Mouse (Mus musculus) A20 (cell line): Measurements from ENCODE around the gene Copz2.
"Not testable (repeated sequence)": the region's sequence is repeated elsewhere in the genome, so short reads cannot be mapped to it uniquely, and the experiment has no call there.

ENCODE experiments used
- DNase-seq: peaks from one replicate; pipeline ENCODE4 v3.0.0-alpha.2; 2011; ENCODE audit warnings: low read depth, low spot score

Gene Copz2

DNA sequence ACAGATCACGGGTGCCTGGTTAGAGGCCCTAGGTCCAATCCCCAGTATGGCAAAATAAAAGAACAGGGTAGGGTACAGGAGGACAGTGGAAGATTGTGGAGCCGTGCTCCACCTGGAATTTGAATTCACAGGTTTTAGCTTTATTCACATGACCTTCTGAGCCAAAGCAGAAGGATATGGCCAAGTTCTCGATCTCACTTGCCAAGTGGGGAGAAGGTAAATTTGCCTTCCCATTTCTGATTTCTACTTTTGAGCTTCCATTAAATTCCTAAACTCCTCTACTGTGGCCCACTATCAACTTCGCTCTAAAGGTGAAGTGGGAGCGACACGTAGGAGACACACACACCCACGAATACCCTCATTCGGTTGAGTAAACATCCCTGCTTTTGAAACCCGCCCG is 20.8 kb upstream of the Copz2 start:
- no peak for DNase-seq

DNA sequence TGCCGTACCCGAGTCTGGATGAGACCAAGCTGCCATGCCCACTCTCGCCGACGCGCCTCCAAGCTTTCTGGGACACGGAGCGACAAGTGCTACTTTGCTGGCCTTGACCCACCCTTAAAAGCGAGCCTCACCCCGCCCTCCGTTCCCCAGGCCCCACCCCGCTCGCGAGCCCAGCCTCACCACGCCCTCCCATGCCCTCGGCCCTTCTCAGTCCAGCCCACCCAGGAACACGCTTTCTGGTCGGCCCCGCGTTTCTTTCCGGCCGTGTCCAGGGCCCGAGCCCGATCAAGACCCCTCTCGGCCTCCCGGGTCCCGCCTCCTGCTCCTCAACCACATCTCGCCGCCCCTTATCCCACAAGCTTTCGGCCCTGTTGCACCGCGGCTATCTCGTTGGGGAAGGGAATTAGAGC is 20.3 kb upstream of the Copz2 start:
- DNase-seq, result peak; percentile 92

DNA sequence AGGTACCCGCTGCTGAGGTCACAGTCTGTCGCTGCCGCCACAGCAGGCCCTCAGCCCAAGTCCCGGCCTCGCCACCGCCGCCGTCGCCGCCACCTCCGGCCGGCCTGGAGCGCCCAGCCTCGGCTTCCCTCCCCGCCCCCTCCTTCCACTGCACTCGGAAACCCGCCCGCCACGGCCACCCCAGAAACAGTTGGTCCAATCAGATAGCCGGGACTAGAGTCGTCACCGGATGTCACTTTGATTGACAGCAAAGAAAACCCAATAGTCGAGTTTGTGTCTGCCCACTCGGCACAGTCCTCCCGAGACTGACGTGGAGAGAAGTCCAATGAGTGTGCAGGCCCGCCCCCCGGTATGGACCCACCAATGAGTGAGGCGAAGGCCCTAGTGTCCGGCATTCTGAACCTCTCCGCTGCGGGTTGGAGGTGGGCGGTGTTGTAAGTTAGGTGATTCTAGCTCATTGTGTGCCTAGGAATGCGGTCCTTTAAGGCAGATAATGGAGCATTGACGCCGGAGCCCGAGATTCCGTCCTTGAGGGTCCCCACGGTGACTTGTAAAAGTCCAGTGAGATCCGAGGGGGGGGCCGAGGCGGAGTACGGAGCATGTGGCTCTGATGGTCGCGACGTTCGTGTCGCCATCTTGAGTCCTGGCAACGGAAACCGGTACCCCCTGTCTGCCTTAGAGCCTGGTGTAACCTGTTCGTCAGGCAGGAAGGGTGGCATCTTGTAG is 19.7 kb upstream of the Copz2 start, which contains the start of gene Nfe2l1:
TSS of gene Nfe2l1 (minus strand) at position 156 of the 726 bp plus-strand sequence.
- peak; percentile 99 for DNase-seq

DNA sequence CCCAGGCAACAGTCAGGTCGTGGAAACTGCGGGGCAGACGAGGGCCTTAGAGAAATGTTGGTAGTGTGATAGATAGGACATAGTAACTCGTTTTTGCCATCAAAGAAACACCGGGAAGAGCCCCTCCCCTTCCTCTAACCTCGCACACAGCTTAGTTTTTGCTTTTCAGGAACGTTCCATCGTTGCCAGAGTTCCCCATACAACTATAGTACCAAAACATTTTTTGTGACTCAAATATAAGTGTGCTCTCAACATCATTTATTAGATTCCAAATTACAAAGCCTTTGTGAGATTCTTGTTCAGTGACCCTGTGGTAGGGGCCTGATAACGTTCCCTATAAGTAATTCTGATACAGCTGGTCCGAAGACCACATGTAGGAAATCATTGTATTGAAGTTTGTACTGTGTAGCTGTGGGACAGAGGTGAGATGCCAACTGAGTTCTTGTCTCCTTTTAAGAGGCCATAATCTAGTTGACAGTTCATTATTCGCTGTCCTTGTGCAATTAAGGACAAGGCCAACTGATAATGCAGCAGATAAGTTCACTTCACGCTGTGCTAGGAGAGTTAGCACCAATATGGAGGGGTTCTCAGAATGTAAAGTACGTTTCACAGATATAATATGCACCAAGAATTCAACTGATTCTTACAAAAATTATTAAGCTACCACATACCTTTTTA is 19.0 kb upstream of the Copz2 start:
- DNase-seq, result no peak

DNA sequence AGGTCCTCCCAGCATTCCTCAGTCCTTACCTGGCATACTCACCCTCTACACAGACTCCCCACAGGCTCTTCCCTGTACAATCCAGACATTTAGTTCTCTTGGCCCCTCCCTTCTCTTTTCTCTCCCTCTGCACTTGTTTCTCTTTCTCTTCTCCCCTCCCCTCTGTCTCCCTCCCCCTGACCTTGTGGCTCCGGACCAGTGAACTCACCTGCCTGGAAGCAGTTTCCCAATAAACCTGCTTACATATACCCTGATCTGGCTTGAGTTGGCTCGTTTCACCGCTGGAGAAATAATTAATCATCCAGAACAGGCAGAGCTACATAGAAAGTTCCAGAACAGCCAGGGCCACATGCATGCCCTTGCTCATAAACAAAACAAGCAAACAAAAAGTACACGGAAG is 18.2 kb upstream of the Copz2 start:
- DNase-seq, result no peak

DNA sequence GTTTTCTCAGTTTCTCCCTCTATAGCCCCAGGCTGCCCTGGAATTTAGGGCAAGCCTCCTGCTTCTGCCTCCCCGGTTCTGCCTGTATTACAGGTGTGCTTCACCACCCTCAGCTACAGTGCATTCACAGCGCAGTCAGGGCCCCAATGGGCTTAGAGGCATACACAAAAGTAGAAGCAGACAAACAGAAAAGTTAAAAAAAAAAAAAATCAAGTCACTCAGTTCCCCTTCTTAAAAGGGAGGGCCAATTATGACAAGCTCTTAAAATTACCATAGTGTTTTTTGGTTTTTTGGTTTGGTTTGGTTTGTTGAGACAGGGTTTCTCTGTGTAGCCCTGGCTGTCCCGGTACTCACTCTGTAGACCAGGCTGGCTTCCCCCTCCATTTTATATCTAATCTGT is 17.1 kb upstream of the Copz2 start:
- peak; percentile 77 for DNase-seq

DNA sequence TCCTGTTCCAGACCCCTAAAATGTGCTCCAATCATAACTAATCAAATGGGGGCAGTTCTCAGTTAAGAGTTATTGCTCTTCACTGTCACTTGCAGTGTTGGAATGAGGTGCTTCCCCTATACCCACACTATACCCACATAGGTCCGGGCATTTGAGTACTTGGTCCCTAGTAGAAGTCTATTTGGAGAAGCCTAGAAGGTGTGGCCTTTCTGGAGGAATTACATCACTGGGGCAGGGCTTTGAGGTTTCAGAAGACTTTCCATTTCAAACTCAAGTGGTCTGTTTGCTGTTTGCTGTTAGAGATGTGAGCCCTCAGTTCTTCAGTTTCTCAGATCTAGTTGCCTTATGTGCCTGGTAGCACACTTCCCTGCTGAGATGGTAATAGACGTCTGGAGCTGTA is 16.7 kb upstream of the Copz2 start:
- peak; percentile 83 for DNase-seq

DNA sequence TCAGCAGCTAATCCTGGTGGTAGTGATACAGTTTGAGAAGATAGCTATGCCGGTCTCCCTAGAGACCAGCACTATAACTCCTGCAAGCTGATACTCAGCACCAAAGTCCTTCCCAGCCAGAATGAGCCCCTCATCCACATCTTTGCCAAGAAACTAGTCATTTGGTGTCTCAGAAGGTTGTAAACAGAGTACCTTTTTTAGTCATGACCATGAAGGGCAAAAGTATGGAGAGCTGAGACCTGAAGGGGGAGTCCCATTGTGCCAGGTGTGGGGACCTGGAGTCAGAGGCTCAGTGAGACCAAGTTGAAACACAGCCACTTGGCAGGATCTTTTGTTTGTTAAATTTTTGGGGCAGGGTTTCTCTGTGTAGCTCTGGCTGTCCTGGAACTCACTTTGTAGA is 15.5 kb upstream of the Copz2 start:
- peak; percentile 59 for DNase-seq

DNA sequence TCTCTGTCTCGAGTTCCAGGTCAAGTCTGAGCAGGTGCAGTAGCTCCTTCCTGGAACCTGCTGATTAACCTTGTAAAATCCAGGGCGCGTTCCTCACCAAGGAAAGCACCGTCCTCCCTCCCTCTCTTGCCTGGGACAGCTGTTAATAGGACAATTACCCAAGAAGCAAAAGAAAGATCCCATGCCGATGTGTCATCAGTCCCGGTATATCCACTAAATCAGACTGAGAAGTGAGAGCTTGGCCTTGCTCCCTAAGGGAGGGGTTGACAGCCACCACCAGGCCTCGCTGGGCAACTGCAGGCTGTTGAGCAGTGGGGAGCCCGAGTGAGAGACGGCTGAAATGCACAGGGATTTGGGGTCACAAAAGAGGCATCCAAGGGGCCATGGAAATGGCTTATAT is 12.4 kb upstream of the Copz2 start:
- DNase-seq, result no peak

DNA sequence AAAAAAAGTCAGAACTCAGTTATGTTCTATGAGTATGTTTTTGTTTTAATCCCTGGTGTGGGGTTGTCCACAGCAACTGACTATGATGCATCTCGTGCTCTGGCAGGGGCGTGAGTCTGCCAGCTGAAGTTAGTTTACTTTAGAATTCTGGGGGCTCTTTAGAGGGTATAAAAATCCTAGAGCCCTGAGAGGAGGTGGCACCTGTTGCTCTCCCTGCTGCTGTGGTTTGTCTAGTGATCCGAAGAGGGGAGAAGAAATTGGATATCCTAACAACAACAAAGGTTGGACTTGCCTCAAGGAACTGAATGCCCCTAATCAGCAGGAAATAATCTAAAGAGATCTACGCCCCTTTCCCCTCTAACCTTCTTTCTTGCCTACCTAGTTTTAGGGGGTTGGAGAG is 11.3 kb upstream of the Copz2 start:
- no peak for DNase-seq

DNA sequence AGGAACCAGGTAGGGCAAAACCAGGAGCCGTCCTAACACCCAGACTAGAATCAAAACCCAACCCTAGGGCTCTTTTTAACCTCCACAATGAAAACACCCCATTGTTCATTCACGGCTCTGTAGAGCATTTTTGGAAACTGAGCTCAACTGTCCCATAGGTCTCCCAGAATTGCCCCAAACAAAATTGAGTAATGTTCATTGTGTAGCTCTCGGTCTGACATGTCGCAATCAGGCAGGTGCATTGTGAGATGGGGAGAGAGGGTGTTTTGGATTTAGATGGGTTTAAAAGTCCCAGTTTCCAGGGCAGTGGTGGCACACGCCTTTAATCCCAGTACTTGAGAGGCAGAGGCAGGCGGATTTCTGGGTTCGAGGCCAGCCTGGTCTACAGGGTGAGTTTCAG is 10.2 kb upstream of the Copz2 start:
- DNase-seq, result no peak

DNA sequence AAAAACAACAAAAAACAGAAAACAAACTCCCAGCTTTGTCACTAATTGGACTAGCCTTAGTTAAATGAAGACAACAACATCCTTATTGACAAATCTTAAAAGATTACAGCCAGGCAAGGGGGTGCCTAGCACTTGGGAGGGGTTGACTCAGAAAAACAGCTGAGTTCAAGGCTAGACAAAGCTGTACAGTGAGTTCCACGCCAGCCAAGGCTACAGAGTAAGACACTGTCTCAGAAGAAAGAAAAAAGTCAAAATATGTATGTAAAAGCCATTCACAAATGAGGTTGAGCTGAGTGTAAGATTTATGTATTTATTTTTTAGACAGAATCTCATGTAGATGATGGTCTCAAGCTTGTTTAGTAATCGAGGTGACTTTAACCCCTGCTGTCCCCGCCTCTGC is 9.8 kb upstream of the Copz2 start:
- no peak for DNase-seq

DNA sequence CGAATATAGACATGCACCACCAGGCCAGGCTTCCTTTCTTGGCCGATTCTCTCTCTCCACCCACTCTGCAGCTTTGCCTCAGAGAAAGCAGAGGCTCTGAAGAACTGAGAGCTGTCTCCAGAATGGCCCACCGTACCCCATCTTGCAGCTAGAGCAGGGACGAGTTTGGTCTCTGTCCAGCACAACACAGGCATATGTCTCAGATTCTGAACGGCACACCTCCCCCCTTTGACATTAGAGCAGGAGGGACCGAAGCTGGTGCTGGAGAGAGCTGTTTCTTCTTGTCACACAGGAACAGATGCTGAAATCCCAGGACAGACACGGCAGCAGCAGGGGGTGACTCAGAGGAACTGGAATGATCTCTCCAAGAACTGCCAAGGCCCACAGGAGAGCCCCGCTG is 9.4 kb upstream of the Copz2 start:
- no peak for DNase-seq

DNA sequence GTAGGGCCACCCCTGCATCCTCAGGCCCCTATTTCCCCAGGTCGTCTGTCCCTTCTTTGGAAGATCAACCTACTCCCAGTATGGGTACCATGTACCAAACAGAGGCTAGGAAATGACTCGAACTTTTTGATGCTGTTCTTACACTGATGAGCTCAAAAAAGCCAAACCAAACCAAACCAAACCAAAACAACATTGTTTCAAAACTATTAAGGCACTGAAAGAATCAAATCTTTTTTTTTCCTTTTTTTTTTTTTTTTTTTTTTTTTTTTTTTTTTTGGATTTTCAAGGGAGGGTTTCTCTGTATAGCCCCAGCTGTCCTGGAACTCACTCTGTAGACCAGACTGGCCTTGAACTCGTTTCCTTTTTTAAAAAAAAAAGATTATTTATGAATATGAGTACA is 6.0 kb upstream of the Copz2 start:
- DNase-seq, result no peak

DNA sequence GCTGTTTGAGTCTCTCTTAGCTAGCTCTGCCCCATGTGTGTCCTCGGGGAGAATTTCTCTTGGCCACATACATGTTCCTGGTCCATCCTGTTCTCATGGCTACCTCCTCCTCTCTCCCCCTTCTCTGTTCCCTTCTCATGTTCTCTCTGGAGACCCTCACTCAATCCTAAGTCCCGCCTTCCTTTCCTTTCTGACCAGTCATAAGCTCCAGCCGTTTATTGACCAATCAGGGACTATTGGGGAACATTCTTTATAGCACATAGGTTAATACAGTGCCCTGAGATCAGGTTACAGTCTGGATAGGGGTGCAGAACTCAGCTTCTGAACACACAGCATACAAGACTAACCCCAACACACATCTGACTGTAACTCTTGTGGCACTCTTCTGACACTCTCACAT is 2.4 kb upstream of the Copz2 start:
- DNase-seq, result no peak

DNA sequence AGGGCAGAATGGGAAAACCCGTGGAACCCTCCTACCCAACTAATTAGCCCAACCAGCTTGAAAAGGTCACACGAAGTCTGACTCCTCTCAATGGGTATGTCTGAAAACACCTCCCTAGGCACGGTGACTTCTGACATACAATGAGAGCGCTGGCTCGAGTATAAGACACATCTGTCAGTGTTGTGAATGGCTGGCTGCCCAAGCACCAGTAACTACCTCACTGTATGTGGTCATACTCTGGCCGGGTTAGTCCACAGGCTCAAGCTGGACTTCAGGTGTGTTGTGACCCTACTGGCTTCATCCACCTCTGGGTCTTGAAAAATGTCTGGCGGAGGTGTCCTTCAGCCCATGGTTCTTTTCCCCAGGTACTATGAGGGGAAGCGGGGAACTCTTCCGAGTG is 976 bp upstream of the Copz2 start:
- no peak for DNase-seq

DNA sequence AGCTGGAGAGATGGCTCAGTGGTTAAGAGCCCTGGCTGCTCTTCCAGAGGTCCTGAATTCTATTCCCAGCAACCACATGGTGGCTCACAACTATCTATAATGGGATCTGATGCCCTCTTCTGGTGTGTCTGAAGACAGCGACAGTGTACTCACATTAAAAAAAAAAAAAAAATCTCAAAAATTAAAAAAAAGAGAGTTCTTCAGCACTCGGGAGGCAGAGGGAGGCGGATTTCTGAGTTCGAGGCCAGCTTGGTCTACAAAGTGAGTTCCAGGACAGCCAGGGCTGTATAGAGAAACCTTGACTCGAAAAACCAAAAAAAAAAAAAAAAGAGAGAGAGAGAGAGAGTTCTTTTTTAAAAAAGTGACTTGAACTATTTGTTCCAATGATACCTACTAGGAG is 525 bp upstream of the Copz2 start:
- DNase-seq, result not testable (repeated sequence)

DNA sequence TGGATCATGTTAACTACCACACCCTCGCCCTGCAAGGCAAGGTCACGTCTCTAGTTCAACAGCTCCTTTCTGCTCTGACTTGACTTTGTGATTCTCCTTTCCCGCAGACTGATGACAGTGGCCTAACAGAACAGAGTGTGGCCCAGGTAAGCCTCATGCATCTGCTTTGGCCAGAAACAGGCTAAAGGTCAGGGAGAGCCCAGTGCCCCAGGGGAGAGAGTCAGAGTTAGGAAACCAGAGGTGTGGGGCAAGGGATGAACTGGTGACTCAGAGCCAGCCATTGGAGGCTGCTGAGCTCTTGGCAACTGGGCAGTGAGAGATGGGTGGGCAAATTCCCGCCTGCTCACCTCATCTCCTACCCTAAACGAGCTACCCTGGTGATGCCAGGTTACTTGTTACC is 7.8 kb downstream of the Copz2 start:
- no peak for DNase-seq

DNA sequence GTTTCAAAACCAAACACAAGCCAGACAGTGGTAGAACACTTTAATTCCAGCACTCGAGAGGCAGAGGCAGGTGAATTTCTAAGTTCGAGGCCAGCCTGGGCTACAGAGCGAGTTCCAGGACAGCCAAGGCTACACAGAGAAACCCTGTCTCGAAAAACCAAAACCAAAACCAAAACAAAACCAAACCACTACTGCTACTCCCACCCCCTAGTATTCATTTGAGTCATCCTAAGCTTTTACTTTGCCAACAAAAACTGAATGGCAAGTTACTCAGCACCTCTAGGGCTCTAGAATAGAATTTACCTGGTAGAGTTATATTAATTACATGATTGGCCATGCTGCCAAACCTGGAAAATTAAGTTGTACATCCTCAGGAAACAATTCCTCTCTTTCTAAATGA is 10.0 kb downstream of the Copz2 start:
- DNase-seq, result peak; percentile 58

DNA sequence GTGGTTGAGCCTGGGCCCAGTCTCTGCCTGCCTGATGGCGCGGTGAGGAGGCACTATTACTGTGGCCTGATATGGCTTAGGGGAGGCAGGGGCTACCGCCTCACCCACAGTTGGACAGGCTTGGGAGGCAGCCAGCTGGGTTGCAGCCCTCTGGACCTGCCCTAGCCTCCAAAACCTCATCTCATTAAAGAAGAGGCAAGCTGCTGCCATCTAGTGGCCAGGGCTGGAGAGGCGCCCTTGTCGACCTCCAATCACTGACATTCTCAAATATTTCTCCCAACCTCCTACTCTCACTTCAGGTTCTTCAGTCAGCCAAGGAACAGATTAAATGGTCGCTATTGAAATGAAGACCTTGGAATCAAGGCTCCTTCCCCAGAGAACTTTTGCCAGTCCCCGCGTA is 10.9 kb downstream of the Copz2 start:
- peak; percentile 92 for DNase-seq

DNA sequence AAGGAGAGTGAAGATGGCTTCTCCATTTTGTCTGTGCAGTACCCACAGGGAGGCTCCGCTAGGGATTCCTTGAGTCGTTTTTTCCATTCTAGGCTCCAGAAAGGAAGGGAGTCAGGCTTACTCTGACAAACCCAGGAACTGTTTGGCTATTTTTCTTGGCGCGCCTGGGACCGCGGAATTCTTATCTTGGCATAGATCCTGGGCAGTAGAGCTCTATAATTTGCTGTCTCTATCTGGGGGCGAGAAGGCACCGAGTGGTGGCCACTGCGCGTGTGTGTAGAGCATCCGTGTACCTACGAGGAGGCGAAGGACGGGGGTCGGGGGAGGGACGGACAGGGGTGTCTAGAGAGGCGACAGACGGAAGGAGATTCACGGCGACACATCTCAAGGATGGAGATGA is 11.8 kb downstream of the Copz2 start:
- no peak for DNase-seq

DNA sequence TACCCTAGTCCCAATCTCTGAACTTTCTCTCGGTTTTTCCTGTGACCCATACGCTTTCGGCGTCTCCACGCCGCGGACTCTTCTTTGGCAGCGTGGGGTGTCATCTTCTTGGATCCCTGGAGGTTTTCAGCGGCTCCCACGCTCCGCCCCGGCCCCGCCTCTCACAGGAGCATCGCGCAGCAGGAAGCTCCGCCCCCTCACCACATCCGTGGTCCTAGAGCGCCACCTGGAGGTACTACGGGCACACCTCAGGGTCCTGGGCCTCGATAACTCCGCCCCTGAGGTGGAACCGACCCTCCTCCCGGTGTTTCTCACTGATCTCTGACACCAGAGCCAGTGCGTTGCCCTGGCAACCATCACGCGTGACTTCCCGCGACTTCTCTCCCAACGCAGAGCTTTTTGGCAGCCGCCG is 12.2 kb downstream of the Copz2 start:
- DNase-seq, result peak; percentile 95

DNA sequence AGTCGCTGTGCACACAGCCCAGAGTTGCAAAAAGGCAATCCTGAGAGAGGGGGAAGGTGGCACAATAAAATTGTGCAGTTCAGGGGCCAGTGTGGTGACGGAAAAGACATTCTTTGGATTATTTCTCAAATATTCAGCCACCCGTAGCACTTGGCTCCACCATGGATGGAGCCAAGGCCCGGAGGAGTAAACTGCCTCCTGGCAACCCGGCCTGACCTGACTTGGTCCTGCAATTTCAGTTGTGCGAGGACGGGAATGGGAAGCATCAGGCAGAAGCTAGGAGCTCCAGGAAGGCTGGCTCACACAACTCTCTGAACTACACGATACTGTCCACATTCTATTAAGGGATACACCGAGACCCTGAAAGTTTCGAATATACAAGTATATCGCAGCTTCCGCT is 12.9 kb downstream of the Copz2 start:
- DNase-seq, result no peak
